ENCODE assay signal across 8 mouse cellular contexts in genomic region chr6:134034436-134034835, GRCm38 (mm10). TPM values are rescaled to one million over a fixed set of nuclear protein-coding genes. Genes with fewer than 3 reads are reported as not detected.
A peak's percentile ranks its signal among the peaks of the same experiment; 100 is the strongest.
DNase-seq lines count a peak whose midpoint lies in the region; ATAC-seq and TF ChIP-seq lines count a peak whose summit lies in the region.

No protein-coding gene starts in this region.

- peak overlapping the region; percentile 99 for H3K27ac ChIP-seq in heart, adult 2 months
- H3K27ac ChIP-seq in forebrain, embryonic 13.5 days: peak overlapping the region; percentile 100
- peak overlapping the region; percentile 100 for H3K27ac ChIP-seq in limb, embryonic 10.5 days
- peak overlapping the region; percentile 100 for H3K27ac ChIP-seq in neural tube, embryonic 14.5 days (ENCODE audit: low read depth, low read length)

- 2% methylated on average over 8 of the region's 8 CpGs for WGBS in heart, adult 2 months
- 1% methylated on average over 8 of the region's 8 CpGs for WGBS in forebrain, embryonic 13.5 days
- 2% methylated on average over 8 of the region's 8 CpGs for WGBS in limb, embryonic 10.5 days
- WGBS in neural tube, embryonic 14.5 days: 2% methylated on average over 8 of the region's 8 CpGs

- no peaks in the 10 kb centered on the region; the same call in 1 of the 2 replicates for H3K79me2 ChIP-seq in heart, adult 2 months (replicated peaks; ENCODE audit: control insufficient read depth, insufficient read depth, low read length)

- H3K4me1 ChIP-seq in heart, adult 2 months (ENCODE audit: control insufficient read depth, insufficient read depth, low read length): peaks cover 13% of the 10 kb centered on the region
- peaks cover 25% of the 10 kb centered on the region for H3K4me1 ChIP-seq in G1E (ENCODE audit: insufficient read depth, low read depth, low read length)
- peaks cover 38% of the 10 kb centered on the region for H3K4me1 ChIP-seq in forebrain, embryonic 13.5 days
- H3K4me1 ChIP-seq in limb, embryonic 10.5 days: peaks cover 32% of the 10 kb centered on the region
- H3K4me1 ChIP-seq in neural tube, embryonic 14.5 days (ENCODE audit: control insufficient read depth, insufficient read depth, low read length): peaks cover 23% of the 10 kb centered on the region

- TF ChIP-seq POLR2A in heart, adult 2 months (IDR thresholded peaks at IDR 0.05; ENCODE audit: insufficient read depth, low read depth, low read length): no peak

- DNase-seq in heart, adult 2 months: no peak
- no peak for DNase-seq in heart, postnatal 4 days
- no peak for DNase-seq in G1E (ENCODE audit: low spot score)
- DNase-seq in limb, embryonic 10.5 days (ENCODE audit: low spot score): no peak
- DNase-seq in left cerebral cortex, postnatal 4 days: no peak
- no peak for DNase-seq in left cerebral cortex, postnatal 36 days (ENCODE audit: low spot score in 2 of 2)

- ATAC-seq in G1E (ENCODE audit: extremely low read depth, insufficient number of reproducible peaks, low FRiP score, poor library complexity, severe bottlenecking): no peak
- ATAC-seq in forebrain, embryonic 13.5 days: peak; percentile 13; the same call in 1 of the 2 replicates
- peak; percentile 1; the same call in 1 of the 2 replicates for ATAC-seq in neural tube, embryonic 14.5 days (ENCODE audit: low read depth)

- intact Hi-C loops in heart, adult 2 months (cut with DNase I): loop anchor here (2.0 kb wide), 3 partner anchors 26 to 208 kb away; no protein-coding TSS in a partner anchor
- intact Hi-C loops in left cerebral cortex, postnatal 4 days (cut with DNase I): no loop called here
- intact Hi-C loops in left cerebral cortex, postnatal 36 days (cut with DNase I): loop anchor here (10.0 kb wide), 2 partner anchors 180 to 350 kb away; no protein-coding TSS in a partner anchor

- H3K4me3 ChIP-seq in heart, adult 2 months: peak overlapping the region; percentile 85
- H3K4me3 ChIP-seq in G1E (ENCODE audit: low read depth, low read length): peak overlapping the region; percentile 92
- peak overlapping the region; percentile 77 for H3K4me3 ChIP-seq in forebrain, embryonic 13.5 days
- H3K4me3 ChIP-seq in limb, embryonic 10.5 days: peak overlapping the region; percentile 80
- peak overlapping the region; percentile 88 for H3K4me3 ChIP-seq in neural tube, embryonic 14.5 days (ENCODE audit: low read depth, low read length)

- H3K4me2 ChIP-seq in forebrain, embryonic 13.5 days: peak overlapping the region; percentile 69
- peak overlapping the region; percentile 66 for H3K4me2 ChIP-seq in neural tube, embryonic 14.5 days (ENCODE audit: low read depth, low read length)

- no peaks in the 10 kb centered on the region for H3K27me3 ChIP-seq in heart, adult 2 months (ENCODE audit: control insufficient read depth, insufficient read depth, low read length)
- H3K27me3 ChIP-seq in G1E (ENCODE audit: insufficient read depth, low read length): no peaks in the 10 kb centered on the region
- no peaks in the 10 kb centered on the region for H3K27me3 ChIP-seq in forebrain, embryonic 13.5 days
- H3K27me3 ChIP-seq in limb, embryonic 10.5 days (ENCODE audit: low read depth, poor library complexity, severe bottlenecking): no peaks in the 10 kb centered on the region
- H3K27me3 ChIP-seq in neural tube, embryonic 14.5 days (ENCODE audit: control insufficient read depth, insufficient read depth, low read length): no peaks in the 10 kb centered on the region

- H3K9me3 ChIP-seq in G1E (replicated peaks): no peaks in the 10 kb centered on the region
- H3K9me3 ChIP-seq in forebrain, embryonic 13.5 days (replicated peaks): no peaks in the 10 kb centered on the region
- no peaks in the 10 kb centered on the region for H3K9me3 ChIP-seq in limb, embryonic 10.5 days (replicated peaks)
- no peaks in the 10 kb centered on the region for H3K9me3 ChIP-seq in neural tube, embryonic 14.5 days (ENCODE audit: control insufficient read depth, low read length)

- no peak for TF ChIP-seq CTCF in heart, adult 2 months (IDR thresholded peaks at IDR 0.05)
- no peak for TF ChIP-seq CTCF in G1E (IDR thresholded peaks at IDR 0.05; ENCODE audit: low read depth, low read length)

- peak overlapping the region; percentile 90 for H3K9ac ChIP-seq in heart, adult 2 months (ENCODE audit: low read depth, low read length)
- H3K9ac ChIP-seq in forebrain, embryonic 13.5 days: peak overlapping the region; percentile 98
- H3K9ac ChIP-seq in neural tube, embryonic 14.5 days (replicated peaks; ENCODE audit: low read depth, low read length): peak overlapping the region; percentile 100

- TF ChIP-seq EP300 in heart, adult 2 months (IDR thresholded peaks at IDR 0.05; ENCODE audit: insufficient read depth, low read depth, low read length): no peak

- H3K36me3 ChIP-seq in heart, adult 2 months (ENCODE audit: control insufficient read depth, insufficient read depth, low read length): peaks cover 11% of the 10 kb centered on the region; the same call in 1 of the 2 replicates
- H3K36me3 ChIP-seq in G1E (replicated peaks): peaks cover 22% of the 10 kb centered on the region
- no peaks in the 10 kb centered on the region for H3K36me3 ChIP-seq in forebrain, embryonic 13.5 days (ENCODE audit: poor library complexity, severe bottlenecking)
- H3K36me3 ChIP-seq in limb, embryonic 10.5 days: no peaks in the 10 kb centered on the region
- no peaks in the 10 kb centered on the region for H3K36me3 ChIP-seq in neural tube, embryonic 14.5 days (ENCODE audit: control insufficient read depth, insufficient read depth, low read length)

RNA-seq across cellular contexts. Expression of gene Etv6, which starts 1.1 kb away (rescaled TPM):
- total RNA-seq in heart, adult 2 months (2021): 10 to 100 TPM; 11.4 to 14.0 TPM
- 9.8 and 12.7 TPM in 2 replicates for polyA plus RNA-seq in heart, adult 2 months (2012; rRNA removed)
- 10 to 100 TPM; 28.9 to 32.0 TPM for total RNA-seq in heart, postnatal 4 days (2021)
- total RNA-seq in G1E (2014; fragmentation: Nextera tagmentation) (28.9 and 32.3 TPM in 2 replicates), G1E (2017) (9.8 and 10.4 TPM in 2 replicates)
- 58.9 and 70.7 TPM in 2 replicates for polyA plus RNA-seq in G1E (2012)
- 7.2 and 8.5 TPM in 2 replicates for polyA plus RNA-seq in forebrain, embryonic 13.5 days (2015; fragmentation: Nextera tagmentation; extraction: Ambion mirVana)
- polyA plus RNA-seq in limb, embryonic 10.5 days (2016; fragmentation: Nextera tagmentation; extraction: Ambion mirVana): 16.4 and 17.8 TPM in 2 replicates
- 5.8 and 8.8 TPM in 2 replicates for polyA plus RNA-seq in neural tube, embryonic 14.5 days (2014; fragmentation: Nextera tagmentation; extraction: Ambion mirVana)
- 10 to 100 TPM; 18.8 to 27.2 TPM for total RNA-seq in left cerebral cortex, postnatal 4 days (2021)
- 10 to 100 TPM; 14.1 to 18.1 TPM for total RNA-seq in left cerebral cortex, postnatal 36 days (2021)
